Mouse (Mus musculus): ENCODE data around the gene Gm20388.

- TF ChIP-seq ZNF384 (IDR thresholded peaks at IDR 0.05; ENCODE audit: low read depth, low read length) (no peak), HCFC1 (IDR thresholded peaks at IDR 0.05; ENCODE audit: borderline replicate concordance, insufficient read depth, low read length) (no peak), ZC3H11A (IDR thresholded peaks at IDR 0.05; ENCODE audit: borderline replicate concordance, low read depth, low read length) (no peak), MAFK (IDR thresholded peaks at IDR 0.05; ENCODE audit: insufficient read depth, low read depth, low read length) (no peak), CHD2 (IDR thresholded peaks at IDR 0.05; ENCODE audit: low read depth, low read length) (no peak)
These were observed 2288.6 kb downstream of the Gm20388 start for GRCm38 (mm10) chr8:122199191-122199590.
